Mouse (Mus musculus): ENCODE measurements around the gene Gcc2.
"Not testable (repeated sequence)": the region's sequence is repeated elsewhere in the genome, so short reads cannot be mapped to it uniquely, and the experiment has no call there.

Gene Gcc2

GRCm38 (mm10) chr10:58323028-58323991 is 68.0 kb downstream of the Gcc2 start, which contains the start of gene Lims1:
Gene Lims1, plus strand, starts transcription at chr10:58323466.
- DNase-seq (ENCODE audit: low spot score) = peak; percentile 99

GRCm38 (mm10) chr10:58326271-58326670 is 71.0 kb downstream of the Gcc2 start:
- DNase-seq (ENCODE audit: low spot score) = no peak

- not testable (repeated sequence) for DNase-seq (ENCODE audit: low spot score)
These were observed 72.5 kb downstream of the Gcc2 start for GRCm38 (mm10) chr10:58327836-58328235.

GRCm38 (mm10) chr10:58328517-58329108 is 73.3 kb downstream of the Gcc2 start:
- DNase-seq (ENCODE audit: low spot score) = no peak

- no peak for DNase-seq (ENCODE audit: low spot score)
These were observed 75.3 kb downstream of the Gcc2 start for GRCm38 (mm10) chr10:58330635-58331034.

- DNase-seq (ENCODE audit: low spot score) = no peak
These were observed 76.4 kb downstream of the Gcc2 start for GRCm38 (mm10) chr10:58331741-58332140.

- no peak for DNase-seq (ENCODE audit: low spot score)
These were observed 78.1 kb downstream of the Gcc2 start for GRCm38 (mm10) chr10:58333414-58333813.

- DNase-seq (ENCODE audit: low spot score) = no peak
These were observed 80.9 kb downstream of the Gcc2 start for GRCm38 (mm10) chr10:58336156-58336555.

- not testable (repeated sequence) for DNase-seq (ENCODE audit: low spot score)
These were observed 81.8 kb downstream of the Gcc2 start for GRCm38 (mm10) chr10:58337091-58337490.

GRCm38 (mm10) chr10:58338590-58338989 is 83.3 kb downstream of the Gcc2 start:
- DNase-seq (ENCODE audit: low spot score) = no peak

GRCm38 (mm10) chr10:58341685-58342084 is 86.4 kb downstream of the Gcc2 start:
- DNase-seq (ENCODE audit: low spot score) = no peak

- DNase-seq (ENCODE audit: low spot score) = no peak
These were observed 86.9 kb downstream of the Gcc2 start for GRCm38 (mm10) chr10:58342199-58342598.

- DNase-seq (ENCODE audit: low spot score) = no peak
These were observed 88.3 kb downstream of the Gcc2 start for GRCm38 (mm10) chr10:58343552-58343951.

GRCm38 (mm10) chr10:58350600-58350999 is 95.3 kb downstream of the Gcc2 start:
- no peak for DNase-seq (ENCODE audit: low spot score)

GRCm38 (mm10) chr10:58351670-58352069 is 96.4 kb downstream of the Gcc2 start:
- no peak for DNase-seq (ENCODE audit: low spot score)

- no peak for DNase-seq (ENCODE audit: low spot score)
These were observed 97.1 kb downstream of the Gcc2 start for GRCm38 (mm10) chr10:58352364-58352763.

- no peak for DNase-seq (ENCODE audit: low spot score)
These were observed 99.3 kb downstream of the Gcc2 start for GRCm38 (mm10) chr10:58354561-58354960.
